Mouse (Mus musculus): ENCODE measurements around the gene Mdm2. TPM values are rescaled to one million over a fixed set of nuclear protein-coding genes. Genes with fewer than 3 reads are reported as not detected.

Gene Mdm2
- polyA plus RNA-seq, 1 experiment, result 36.0 TPM

DNA sequence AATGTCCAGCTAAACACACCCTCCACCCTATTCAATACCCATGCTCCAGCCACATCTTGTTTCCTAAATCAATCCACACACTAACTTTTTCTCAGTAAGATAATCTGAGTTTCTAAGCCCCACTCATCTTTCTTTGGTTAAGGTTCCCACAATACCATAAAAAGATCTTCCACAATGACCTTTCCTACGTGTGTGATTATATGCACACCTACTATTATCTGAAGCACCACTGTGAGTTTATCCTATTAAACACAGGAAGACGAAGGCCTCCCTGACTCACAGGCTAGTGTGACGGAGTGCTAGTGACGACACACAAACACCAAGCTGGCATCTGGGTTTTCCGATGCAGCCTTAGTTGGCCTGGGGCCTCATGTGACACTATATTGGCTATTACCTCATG lies 17.6 kb downstream of the Mdm2 start:
- H3K79me3 ChIP-seq (ENCODE audit: low read depth), result peaks cover 19% of the 10 kb centered on the region
- no peak for TF ChIP-seq MYOD1 (IDR thresholded peaks at IDR 0.05; ENCODE audit: control insufficient read depth, insufficient read length, low read depth)
- H3K36me3 ChIP-seq (ENCODE audit: control insufficient read depth, insufficient read depth), result peaks cover 95% of the 10 kb centered on the region

GRCm38 (mm10) chr10:117692173-117692572 lies 18.4 kb downstream of the Mdm2 start:
- H3K79me2 ChIP-seq (ENCODE audit: control insufficient read depth, insufficient read depth), result peaks cover 38% of the 10 kb centered on the region
- H3ac ChIP-seq (ENCODE audit: control insufficient read depth, insufficient read length, low read depth), result no peak overlapping the region
- TF ChIP-seq MAX (IDR thresholded peaks at IDR 0.05) (peak; percentile 18), MYOD1 (IDR thresholded peaks at IDR 0.05; ENCODE audit: control insufficient read depth, insufficient read length, low read depth) (no peak)
- peaks cover 87% of the 10 kb centered on the region for H3K36me3 ChIP-seq (ENCODE audit: control insufficient read depth, insufficient read depth)
- peaks cover 15% of the 10 kb centered on the region for H3K79me3 ChIP-seq (ENCODE audit: low read depth)
- H3K27me3 ChIP-seq (ENCODE audit: control insufficient read depth, insufficient read depth, insufficient read length), result no peaks in the 10 kb centered on the region
- H3K4me3 ChIP-seq (ENCODE audit: insufficient read depth, poor library complexity, severe bottlenecking), result no peak overlapping the region

More for the DNA sequence above, 17.6 kb downstream of the Mdm2 start:
- no peaks in the 10 kb centered on the region for H3K27me3 ChIP-seq (ENCODE audit: control insufficient read depth, insufficient read depth, insufficient read length)
- H3K79me2 ChIP-seq (ENCODE audit: control insufficient read depth, insufficient read depth), result peaks cover 46% of the 10 kb centered on the region
- no peak overlapping the region for H3ac ChIP-seq (ENCODE audit: control insufficient read depth, insufficient read length, low read depth)
- H3K4me3 ChIP-seq (ENCODE audit: insufficient read depth, poor library complexity, severe bottlenecking), result no peak overlapping the region

- H3ac ChIP-seq (ENCODE audit: control insufficient read depth, insufficient read length, low read depth), result no peak overlapping the region
- H3K27me3 ChIP-seq (ENCODE audit: control insufficient read depth, insufficient read depth, insufficient read length), result no peaks in the 10 kb centered on the region
- peaks cover 80% of the 10 kb centered on the region for H3K36me3 ChIP-seq (ENCODE audit: control insufficient read depth, insufficient read depth)
- TF ChIP-seq CEBPB (IDR thresholded peaks at IDR 0.05; ENCODE audit: low read depth), result no peak
- no peak for TF ChIP-seq USF1 (IDR thresholded peaks at IDR 0.05; ENCODE audit: low read depth)
- H3K4me3 ChIP-seq (ENCODE audit: insufficient read depth, poor library complexity, severe bottlenecking), result no peak overlapping the region
- H3K79me3 ChIP-seq (ENCODE audit: low read depth), result peaks cover 15% of the 10 kb centered on the region
- peaks cover 37% of the 10 kb centered on the region for H3K79me2 ChIP-seq (ENCODE audit: control insufficient read depth, insufficient read depth)
These were observed 19.1 kb downstream of the Mdm2 start for GRCm38 (mm10) chr10:117691389-117691968.

- no peak overlapping the region for H3K4me3 ChIP-seq (ENCODE audit: insufficient read depth, poor library complexity, severe bottlenecking)
- H3K36me3 ChIP-seq (ENCODE audit: control insufficient read depth, insufficient read depth), result peaks cover 73% of the 10 kb centered on the region
- H3ac ChIP-seq (ENCODE audit: control insufficient read depth, insufficient read length, low read depth), result no peak overlapping the region
These were observed 19.7 kb downstream of the Mdm2 start for GRCm38 (mm10) chr10:117690770-117691296.

DNA sequence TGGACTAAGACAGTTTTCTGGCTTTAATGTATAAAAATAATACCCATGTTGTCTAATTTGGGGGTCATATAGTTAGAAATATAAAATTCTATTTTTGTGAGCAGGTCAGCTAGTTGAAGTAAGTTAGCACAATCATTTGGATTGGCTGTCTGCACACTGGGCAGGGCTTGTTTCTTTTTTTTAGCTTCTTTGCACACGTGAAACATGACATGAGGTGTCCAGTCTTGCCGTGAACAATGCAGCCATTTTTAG lies 20.5 kb downstream of the Mdm2 start:
- TF ChIP-seq CTCF (IDR thresholded peaks at IDR 0.05; ENCODE audit: control insufficient read depth, insufficient read depth, insufficient read length) (no peak), USF1 (IDR thresholded peaks at IDR 0.05; ENCODE audit: low read depth) (no peak), MYOG (IDR thresholded peaks at IDR 0.05; ENCODE audit: control insufficient read depth, extremely low read depth, insufficient read length) (no peak), CEBPB (IDR thresholded peaks at IDR 0.05; ENCODE audit: low read depth) (no peak), MYOD1 (IDR thresholded peaks at IDR 0.05; ENCODE audit: control insufficient read depth, insufficient read length, low read depth) (no peak), FOSL1 (IDR thresholded peaks at IDR 0.05; ENCODE audit: insufficient read depth, low read length, poor library complexity, severe bottlenecking) (no peak), MAX (IDR thresholded peaks at IDR 0.05) (no peak)
- Histone ChIP-seq H3K79me2 (ENCODE audit: control insufficient read depth, insufficient read depth) (peaks cover 31% of the 10 kb centered on the region), H3K27me3 (ENCODE audit: control insufficient read depth, insufficient read depth, insufficient read length) (no peaks in the 10 kb centered on the region), H3ac (ENCODE audit: control insufficient read depth, insufficient read length, low read depth) (no peak overlapping the region), H3K79me3 (ENCODE audit: low read depth) (peaks cover 11% of the 10 kb centered on the region), H3K36me3 (ENCODE audit: control insufficient read depth, insufficient read depth) (peaks cover 65% of the 10 kb centered on the region), H3K4me3 (ENCODE audit: insufficient read depth, poor library complexity, severe bottlenecking) (no peak overlapping the region)

More at GRCm38 (mm10) chr10:117690770-117691296, 19.7 kb downstream of the Mdm2 start:
- Histone ChIP-seq H3K79me3 (ENCODE audit: low read depth) (peaks cover 15% of the 10 kb centered on the region), H3K27me3 (ENCODE audit: control insufficient read depth, insufficient read depth, insufficient read length) (no peaks in the 10 kb centered on the region), H3K79me2 (ENCODE audit: control insufficient read depth, insufficient read depth) (peaks cover 37% of the 10 kb centered on the region)
- TF ChIP-seq CEBPB (IDR thresholded peaks at IDR 0.05; ENCODE audit: low read depth), result no peak
- no peak for TF ChIP-seq USF1 (IDR thresholded peaks at IDR 0.05; ENCODE audit: low read depth)
- no peak for TF ChIP-seq MYOG (IDR thresholded peaks at IDR 0.05; ENCODE audit: control insufficient read depth, extremely low read depth, insufficient read length)
- no peak for TF ChIP-seq MAX (IDR thresholded peaks at IDR 0.05)
- no peak for TF ChIP-seq FOSL1 (IDR thresholded peaks at IDR 0.05; ENCODE audit: insufficient read depth, low read length, poor library complexity, severe bottlenecking)
- TF ChIP-seq CTCF (IDR thresholded peaks at IDR 0.05; ENCODE audit: control insufficient read depth, insufficient read depth, insufficient read length), result no peak
- TF ChIP-seq MYOD1 (IDR thresholded peaks at IDR 0.05; ENCODE audit: control insufficient read depth, insufficient read length, low read depth), result no peak

DNA sequence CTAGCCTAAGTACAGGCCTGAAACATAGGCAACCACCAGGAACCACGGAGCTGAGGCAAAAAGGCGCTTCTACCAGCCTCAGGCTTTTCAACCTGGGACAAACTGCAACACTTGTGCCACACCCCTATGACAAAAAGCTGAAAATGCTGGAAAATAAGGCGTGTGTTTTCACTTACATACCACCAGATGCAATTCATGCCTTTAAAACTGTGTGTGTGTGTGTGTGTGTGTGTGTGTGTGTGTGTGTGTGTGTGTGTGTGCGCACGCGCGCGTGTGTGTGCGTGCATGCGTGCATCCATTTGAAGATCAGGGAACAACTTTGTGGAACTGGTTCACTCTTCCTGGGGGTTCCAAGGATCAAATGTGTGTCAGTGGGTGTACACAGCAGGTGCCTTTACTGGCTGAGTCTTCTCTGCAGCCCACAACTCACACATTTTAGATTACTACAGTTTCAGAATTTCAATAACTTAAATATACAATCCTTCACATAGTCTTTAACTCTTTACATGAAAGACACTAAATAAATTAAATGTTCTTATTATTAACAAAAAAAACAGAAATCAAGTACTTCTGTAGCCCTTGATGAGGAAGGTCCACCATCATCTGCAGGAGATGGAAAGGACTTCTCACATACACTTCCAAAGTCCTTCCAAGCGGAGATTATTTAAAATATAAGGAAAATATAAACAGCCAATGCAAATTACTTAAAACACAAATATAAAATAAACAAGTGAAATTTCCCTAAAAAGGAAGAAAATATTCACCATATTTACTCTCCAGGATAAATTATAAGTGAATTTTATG lies 21.1 kb downstream of the Mdm2 start:
- Histone ChIP-seq H3K79me2 (ENCODE audit: control insufficient read depth, insufficient read depth) (peaks cover 26% of the 10 kb centered on the region), H3K27me3 (ENCODE audit: control insufficient read depth, insufficient read depth, insufficient read length) (no peaks in the 10 kb centered on the region), H3K4me3 (ENCODE audit: insufficient read depth, poor library complexity, severe bottlenecking) (no peak overlapping the region), H3ac (ENCODE audit: control insufficient read depth, insufficient read length, low read depth) (no peak overlapping the region), H3K36me3 (ENCODE audit: control insufficient read depth, insufficient read depth) (peaks cover 60% of the 10 kb centered on the region), H3K79me3 (ENCODE audit: low read depth) (peaks cover 10% of the 10 kb centered on the region)
- no peak for TF ChIP-seq CTCF (IDR thresholded peaks at IDR 0.05; ENCODE audit: control insufficient read depth, insufficient read depth, insufficient read length)
- no peak for TF ChIP-seq MAX (IDR thresholded peaks at IDR 0.05)
- no peak for TF ChIP-seq MYOG (IDR thresholded peaks at IDR 0.05; ENCODE audit: control insufficient read depth, extremely low read depth, insufficient read length)
- TF ChIP-seq CEBPB (IDR thresholded peaks at IDR 0.05; ENCODE audit: low read depth), result no peak

All from C2C12 (cell line).